Mouse (Mus musculus) brain, embryonic 14.5 days (tissue): Measurements from ENCODE around the gene Bmf. TPM values are rescaled to one million over a fixed set of nuclear protein-coding genes. Genes with fewer than 3 reads are reported as not detected.
A peak's percentile ranks its signal among the peaks of the same experiment; 100 is the strongest.

Source experiments
- DNase-seq: peaks from one replicate; pipeline ENCODE4 v3.0.0-alpha.2; 2011; ENCODE audit warnings: low read depth
- CTCF ChIP-seq: fragments of 200-500 bp; IDR thresholded peaks from 2 replicates; pipeline ENCODE4 v1.5.1; 2012; ENCODE audit warnings: inconsistent platforms, mild to moderate bottlenecking, moderate library complexity, borderline replicate concordance; ENCODE audit not compliant: insufficient read depth, insufficient read length; ENCODE audit errors: extremely low read depth
- POLR2A ChIP-seq: fragments of 200-500 bp; IDR thresholded peaks from 2 replicates; pipeline ENCODE4 v1.6.1; 2012; ENCODE audit warnings: mild to moderate bottlenecking, inconsistent platforms, borderline replicate concordance; ENCODE audit not compliant: poor library complexity, insufficient read depth, insufficient read length, severe bottlenecking; ENCODE audit errors: extremely low read depth
- polyA plus RNA-seq: library from polyadenylated mRNA; depleted of rRNA; stranded (reverse); fragments of >200 nt; gene quantifications from 2 replicates; pipeline ENCODE4 v1.2.3, GENCODE M21; 2012

Bmf gene
- polyA plus RNA-seq, 1 experiment: 13.7 TPM

DNA sequence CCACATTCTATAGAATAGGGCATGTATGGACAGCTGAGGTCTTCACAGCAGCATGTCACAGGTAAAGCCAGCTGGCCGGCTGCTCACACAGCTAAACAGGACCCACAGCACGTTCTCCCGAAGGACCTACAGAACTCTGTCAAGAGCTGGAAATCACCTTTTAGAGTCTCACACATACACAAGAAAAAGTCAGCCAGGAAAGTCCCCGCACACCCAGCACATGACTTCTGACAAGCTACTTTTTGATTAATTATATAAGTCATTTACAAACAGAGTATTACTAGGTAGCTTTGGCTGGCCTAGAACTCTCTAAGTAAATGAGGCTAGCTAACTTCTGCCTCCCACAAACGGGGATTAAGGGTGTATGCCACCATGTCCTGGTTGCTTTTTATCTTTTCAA lies 22.9 kb downstream of the Bmf start:
- TF ChIP-seq CTCF: no peak
- no peak for TF ChIP-seq POLR2A
- DNase-seq: no peak

GRCm38 (mm10) chr2:118524811-118525210 lies 24.7 kb downstream of the Bmf start:
- DNase-seq: no peak
- no peak for TF ChIP-seq POLR2A

- TF ChIP-seq POLR2A (no peak), CTCF (no peak)
- DNase-seq: no peak
Measured at GRCm38 (mm10) chr2:118523163-118523730, 26.2 kb downstream of the Bmf start.

DNA sequence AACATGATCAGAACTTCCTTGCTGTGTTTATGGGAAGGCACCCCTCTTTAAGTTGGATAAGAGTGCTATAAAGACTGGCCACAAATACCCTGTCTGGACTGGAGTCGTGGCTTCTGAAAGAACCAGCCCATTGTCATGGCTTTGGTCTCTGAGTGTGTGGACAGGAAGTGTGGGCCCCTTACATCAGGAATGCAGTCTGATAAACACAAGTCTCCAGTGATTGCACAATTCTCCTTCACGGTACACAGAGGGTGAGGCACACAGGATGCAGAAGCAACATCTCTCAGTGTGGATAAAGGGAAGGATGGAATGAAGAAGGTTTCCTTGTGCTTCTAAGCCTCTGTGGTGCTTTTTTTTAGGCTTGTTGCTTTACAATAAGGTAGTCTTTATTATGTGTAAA lies 27.2 kb downstream of the Bmf start:
- no peak for DNase-seq
- no peak for TF ChIP-seq POLR2A
- no peak for TF ChIP-seq CTCF

GRCm38 (mm10) chr2:118520042-118520933 lies 29.2 kb downstream of the Bmf start:
- TF ChIP-seq POLR2A: no peak
- no peak for TF ChIP-seq CTCF
- peak; percentile 86 for DNase-seq

- TF ChIP-seq POLR2A (no peak), CTCF (no peak)
- DNase-seq: no peak
Measured at GRCm38 (mm10) chr2:118512418-118513377, 36.8 kb downstream of the Bmf start.

- no peak for DNase-seq
- TF ChIP-seq POLR2A: no peak
- TF ChIP-seq CTCF: no peak
Measured at GRCm38 (mm10) chr2:118511779-118512417, 37.6 kb downstream of the Bmf start.

GRCm38 (mm10) chr2:118510447-118511310 lies 38.8 kb downstream of the Bmf start:
- peak; percentile 95 for DNase-seq
- no peak for TF ChIP-seq POLR2A

GRCm38 (mm10) chr2:118509688-118510446 lies 39.6 kb downstream of the Bmf start:
- DNase-seq: no peak
- TF ChIP-seq CTCF: no peak
- no peak for TF ChIP-seq POLR2A
